Mouse (Mus musculus) adrenal gland (tissue): ENCODE results near the gene Gpr63.
"Not testable (repeated sequence)": the region's sequence is repeated elsewhere in the genome, so short reads cannot be mapped to it uniquely, and the experiment has no call there.

Experiments
- intact Hi-C: fragments of 180-260 bp; cut with DNase I; formaldehyde crosslinking; loops from one replicate; pipeline ENCODE4 v1.15.1; 2025
- long read RNA-seq, 2 experiments: library from polyadenylated mRNA; unstranded; transcript quantifications; one replicate each; pipeline ENCODE4 v2.0.0; 2020; ENCODE audit warnings: borderline replicate concordance in 1 of 2; ENCODE audit not compliant: insufficient replicate concordance in 1 of 2

The Gpr63 gene
- long read RNA-seq, experiment 1: 0 reads
- long read RNA-seq, experiment 2: 0 reads

GRCm38 (mm10) chr4:24966299-24966991 is at the start of gene Gpr63:
Gene Gpr63, plus strand, starts transcription at chr4:24966407.
- intact Hi-C loops: no loop called here

- intact Hi-C loops: no loop called here
These were observed 46.1 kb upstream of the Gpr63 start for GRCm38 (mm10) chr4:24920006-24920577.

GRCm38 (mm10) chr4:24924726-24925125 is 41.5 kb upstream of the Gpr63 start:
- intact Hi-C loops: no loop called here

GRCm38 (mm10) chr4:24928260-24928780 is 37.9 kb upstream of the Gpr63 start:
- intact Hi-C loops: no loop called here

- intact Hi-C loops: no loop called here
These were observed 37.3 kb upstream of the Gpr63 start for GRCm38 (mm10) chr4:24928926-24929325.

- intact Hi-C loops: no loop called here
These were observed 23.3 kb upstream of the Gpr63 start for GRCm38 (mm10) chr4:24942728-24943424.

GRCm38 (mm10) chr4:24965918-24966298 is 299 bp upstream of the Gpr63 start:
- intact Hi-C loops: no loop called here

- intact Hi-C loops: no loop called here
These were observed 1.0 kb downstream of the Gpr63 start for GRCm38 (mm10) chr4:24967251-24967650.

- intact Hi-C loops: no loop called here
These were observed 12.4 kb downstream of the Gpr63 start for GRCm38 (mm10) chr4:24978589-24978988.

- intact Hi-C loops: no loop called here
These were observed 19.4 kb downstream of the Gpr63 start for GRCm38 (mm10) chr4:24985612-24986011.

- intact Hi-C loops: no loop called here
These were observed 25.3 kb downstream of the Gpr63 start for GRCm38 (mm10) chr4:24991475-24991874.

- intact Hi-C loops: not testable (repeated sequence)
These were observed 43.1 kb downstream of the Gpr63 start for GRCm38 (mm10) chr4:25009328-25009727.

- intact Hi-C loops: no loop called here
These were observed 45.6 kb downstream of the Gpr63 start for GRCm38 (mm10) chr4:25011780-25012179.

- intact Hi-C loops: no loop called here
These were observed 46.5 kb downstream of the Gpr63 start for GRCm38 (mm10) chr4:25012726-25013125.

GRCm38 (mm10) chr4:25015017-25015655 is 48.9 kb downstream of the Gpr63 start:
- intact Hi-C loops: no loop called here

GRCm38 (mm10) chr4:25028252-25028651 is 62.0 kb downstream of the Gpr63 start:
- intact Hi-C loops: no loop called here

GRCm38 (mm10) chr4:25028752-25029151 is 62.5 kb downstream of the Gpr63 start:
- intact Hi-C loops: no loop called here

- intact Hi-C loops: no loop called here
These were observed 63.7 kb downstream of the Gpr63 start for GRCm38 (mm10) chr4:25029875-25030274.

GRCm38 (mm10) chr4:25035158-25035791 is 69.1 kb downstream of the Gpr63 start:
- intact Hi-C loops: loop anchor here (5.0 kb wide), 1 partner anchor 128 kb away; no protein-coding TSS in a partner anchor

GRCm38 (mm10) chr4:25035806-25036205 is 69.6 kb downstream of the Gpr63 start:
- intact Hi-C loops: loop anchor here (5.0 kb wide), 1 partner anchor 129 kb away; no protein-coding TSS in a partner anchor

- intact Hi-C loops: loop anchor here (5.0 kb wide), 1 partner anchor 130 kb away; no protein-coding TSS in a partner anchor
These were observed 71.1 kb downstream of the Gpr63 start for GRCm38 (mm10) chr4:25037260-25037659.
